Mouse (Mus musculus) kidney, embryonic 16.5 days (tissue): Measurements from ENCODE around the gene Rnf39. TPM values are rescaled to one million over a fixed set of nuclear protein-coding genes. Genes with fewer than 3 reads are reported as not detected.
A peak's percentile ranks its signal among the peaks of the same experiment; 100 is the strongest.

Experiments
- ATAC-seq: fragments of 200-750 bp; cut with Nextera tagmentation; 2 replicates; pipeline ENCODE4 v1.8.0; 2017; ENCODE audit warnings: moderate TSS enrichment; ENCODE audit not compliant: low FRiP score, low TSS enrichment
- H3K27ac ChIP-seq: fragments of 300-500 bp; sonication (generic); 2 replicates; pipeline ENCODE4 v1.5.1; 2014; ENCODE audit warnings: low read length
- H3K27me3 ChIP-seq: fragments of 300-500 bp; sonication (generic); 2 replicates; pipeline ENCODE4 v1.6.1; 2014; ENCODE audit warnings: low read length, control low read depth, mixed read lengths; ENCODE audit not compliant: insufficient read depth
- H3K36me3 ChIP-seq: fragments of 300-500 bp; sonication (generic); 2 replicates; pipeline ENCODE4 v1.6.1; 2014; ENCODE audit warnings: low read length, control low read depth, mixed read lengths; ENCODE audit not compliant: insufficient read depth
- H3K4me1 ChIP-seq: fragments of 300-500 bp; sonication (generic); 2 replicates; pipeline ENCODE4 v1.6.1; 2014; ENCODE audit warnings: low read length, control low read depth, mixed read lengths; ENCODE audit not compliant: insufficient read depth
- H3K4me2 ChIP-seq: fragments of 300-500 bp; sonication (generic); replicated peaks from 2 replicates; pipeline ENCODE4 v1.6.1; 2014; ENCODE audit warnings: low read depth, low read length
- H3K4me3 ChIP-seq: fragments of 300-500 bp; sonication (generic); 2 replicates; pipeline ENCODE4 v1.5.1; 2014; ENCODE audit warnings: mild to moderate bottlenecking, low read length
- H3K9ac ChIP-seq: fragments of 300-500 bp; sonication (generic); replicated peaks from 2 replicates; pipeline ENCODE4 v1.6.1; 2014; ENCODE audit warnings: low read length
- H3K9me3 ChIP-seq: fragments of 300-500 bp; sonication (generic); 2 replicates; pipeline ENCODE4 v1.6.1; 2016; ENCODE audit warnings: low read length, control low read depth
- WGBS: fragments of 180-500 bp; shearing (Covaris S2); extraction: QIAGEN DNeasy Blood & Tissue Kit; methylation state at CpG from one replicate; pipeline ENCODE4 v1.1.7; 2014; 5-methylcytosine and 5-hydroxymethylcytosine counted together
- polyA plus RNA-seq: library from polyadenylated mRNA; unstranded; fragments of >200 nt; fragmentation: Nextera tagmentation; extraction: Ambion mirVana; gene quantifications from 2 replicates; pipeline ENCODE4 v1.2.1, GENCODE M21; 2015

The Rnf39 gene
- polyA plus RNA-seq, 1 experiment from 2014 or later, result 0.27 TPM

DNA sequence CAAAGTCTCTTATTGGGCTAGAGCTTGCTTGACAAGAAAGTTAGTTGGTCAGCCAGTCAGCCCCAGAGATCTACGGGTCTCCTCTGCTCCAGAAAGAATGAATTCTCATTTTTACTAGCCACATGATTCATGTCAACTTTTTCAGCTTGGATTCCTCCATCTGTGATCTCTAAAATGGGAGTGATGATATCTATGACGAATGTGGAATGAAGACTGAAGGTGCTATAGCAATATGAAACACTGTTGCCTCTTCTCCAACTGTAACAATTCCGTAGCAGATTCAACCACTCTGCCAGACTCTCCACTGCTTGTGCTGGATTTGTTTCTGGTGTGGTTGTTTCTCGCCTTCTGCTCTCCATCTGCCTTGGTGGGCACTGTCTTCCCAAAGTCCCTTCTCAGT, 11.6 kb upstream of the Rnf39 start:
- H3K9me3 ChIP-seq, result no peaks in the 10 kb centered on the region
- ATAC-seq, result no peak
- no peak overlapping the region for H3K27ac ChIP-seq
- whole genome bisulfite sequencing, result 84% methylated on average over 4 of the region's 4 CpGs
- no peak overlapping the region for H3K4me3 ChIP-seq
- no peak overlapping the region for H3K9ac ChIP-seq
- H3K4me1 ChIP-seq, result no peaks in the 10 kb centered on the region
- no peak overlapping the region for H3K4me2 ChIP-seq
- H3K36me3 ChIP-seq, result no peaks in the 10 kb centered on the region
- H3K27me3 ChIP-seq, result no peaks in the 10 kb centered on the region

DNA sequence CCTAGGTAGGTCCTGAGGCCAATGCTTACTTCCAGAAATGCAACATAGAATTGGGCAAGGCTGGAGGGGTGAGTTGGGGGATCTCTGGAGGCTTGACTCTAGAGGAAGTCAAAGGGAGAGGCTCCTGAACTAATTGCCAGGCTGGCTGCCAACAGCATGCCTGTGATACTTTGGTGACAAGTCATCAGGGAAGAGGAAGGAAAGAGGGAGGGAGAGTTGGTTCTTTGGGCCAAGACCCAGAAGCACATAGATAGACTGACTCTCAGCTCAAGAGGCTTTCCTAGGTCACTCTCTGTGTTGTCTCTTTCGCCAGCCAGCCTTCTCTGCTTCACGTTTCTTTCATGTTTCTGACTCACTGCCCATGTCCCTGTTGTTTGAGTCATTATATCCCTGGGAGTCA, 10.9 kb upstream of the Rnf39 start:
- no peak for ATAC-seq
- Histone ChIP-seq H3K36me3 (no peaks in the 10 kb centered on the region), H3K4me1 (no peaks in the 10 kb centered on the region), H3K27ac (no peak overlapping the region), H3K4me3 (no peak overlapping the region), H3K9me3 (no peaks in the 10 kb centered on the region), H3K4me2 (no peak overlapping the region), H3K27me3 (no peaks in the 10 kb centered on the region), H3K9ac (no peak overlapping the region)
- WGBS, result 60% methylated on average over 2 of the region's 2 CpGs

DNA sequence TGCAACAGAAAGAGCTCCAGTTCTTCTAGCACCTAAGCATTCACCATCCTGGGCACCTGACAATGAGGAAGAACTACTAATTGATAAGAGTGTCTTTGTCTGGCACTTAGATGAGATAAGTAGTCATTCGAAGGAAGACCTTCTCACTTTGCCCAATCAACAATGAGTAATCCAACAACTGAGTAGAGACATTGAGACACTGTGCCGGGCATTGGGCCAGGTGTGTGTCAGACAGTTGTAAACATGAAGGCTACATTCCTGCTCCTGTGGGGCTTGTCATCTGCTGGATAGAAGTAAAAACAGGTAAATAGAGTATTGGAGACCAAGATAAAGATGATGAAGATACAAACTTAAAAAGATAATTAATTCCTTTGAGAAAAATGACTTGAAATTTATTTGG, 4.7 kb upstream of the Rnf39 start:
- no peak overlapping the region for H3K4me3 ChIP-seq
- no peak overlapping the region for H3K4me2 ChIP-seq
- peaks cover 24% of the 10 kb centered on the region for H3K27me3 ChIP-seq
- H3K9ac ChIP-seq, result no peak overlapping the region
- peaks cover 7% of the 10 kb centered on the region; the same call in 1 of the 2 replicates for H3K4me1 ChIP-seq
- WGBS, result 91% methylated on average over 2 of the region's 2 CpGs
- no peak for ATAC-seq
- no peaks in the 10 kb centered on the region for H3K36me3 ChIP-seq
- no peaks in the 10 kb centered on the region for H3K9me3 ChIP-seq
- no peak overlapping the region for H3K27ac ChIP-seq

DNA sequence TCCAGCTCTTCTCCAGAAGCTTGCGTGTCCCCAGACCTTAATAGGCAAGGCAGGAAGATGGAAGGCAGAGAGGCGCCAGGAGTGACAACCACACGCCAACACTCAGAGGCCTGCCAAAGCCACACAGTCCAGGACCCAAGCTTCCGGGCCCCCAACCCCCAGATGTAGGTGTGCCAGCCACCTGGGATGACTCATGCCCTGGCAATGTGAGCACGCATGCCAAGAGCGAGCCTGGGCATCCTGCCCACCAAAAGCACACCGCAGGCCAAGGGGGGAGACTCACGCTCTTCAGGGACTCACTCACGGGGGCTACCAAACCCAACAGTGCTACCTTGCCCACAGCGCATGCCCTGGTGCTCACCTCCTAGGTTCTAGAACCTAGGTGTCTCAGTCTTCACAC, 327 bp upstream of the Rnf39 start:
- H3K27ac ChIP-seq, result no peak overlapping the region
- WGBS, result 50% methylated on average over 10 of the region's 10 CpGs
- peak overlapping the region; percentile 42 for H3K4me3 ChIP-seq
- no peaks in the 10 kb centered on the region for H3K36me3 ChIP-seq
- no peak overlapping the region for H3K9ac ChIP-seq
- peaks cover 61% of the 10 kb centered on the region for H3K27me3 ChIP-seq
- H3K9me3 ChIP-seq, result no peaks in the 10 kb centered on the region
- peak overlapping the region; percentile 72 for H3K4me2 ChIP-seq
- ATAC-seq, result 0 out of 2 replicates have a peak, but pooled peaks have one; percentile 28
- H3K4me1 ChIP-seq, result peaks cover 12% of the 10 kb centered on the region

DNA sequence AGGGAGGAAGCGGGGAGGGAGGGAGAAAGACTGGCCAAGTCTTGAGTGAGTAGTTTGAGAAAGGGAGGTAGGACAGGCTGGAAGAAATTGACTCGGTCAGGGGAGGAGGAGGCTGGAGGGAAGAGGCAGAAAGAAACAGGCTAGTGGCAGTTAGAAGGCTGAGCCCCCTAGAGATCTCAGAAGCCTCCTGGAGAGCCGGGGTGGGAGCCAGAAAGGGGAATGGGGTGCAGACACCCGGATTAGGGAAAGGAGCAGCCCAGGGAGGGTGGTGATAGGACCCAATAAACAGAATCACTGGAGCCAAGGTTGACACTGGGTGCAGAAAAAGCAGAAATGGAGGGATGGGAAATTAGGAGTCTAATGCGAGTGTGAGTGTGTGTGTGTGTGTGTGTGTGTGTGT, 973 bp downstream of the Rnf39 start:
- no peaks in the 10 kb centered on the region for H3K36me3 ChIP-seq
- H3K9ac ChIP-seq, result no peak overlapping the region
- peaks cover 16% of the 10 kb centered on the region for H3K4me1 ChIP-seq
- peak overlapping the region; percentile 72; the same call in 1 of the 2 replicates for H3K4me2 ChIP-seq
- H3K27me3 ChIP-seq, result peaks cover 61% of the 10 kb centered on the region
- 11% methylated on average over 5 of the region's 5 CpGs for WGBS
- H3K9me3 ChIP-seq, result no peaks in the 10 kb centered on the region
- H3K27ac ChIP-seq, result no peak overlapping the region
- H3K4me3 ChIP-seq, result peak overlapping the region; percentile 42; the same call in 1 of the 2 replicates
- no peak for ATAC-seq

DNA sequence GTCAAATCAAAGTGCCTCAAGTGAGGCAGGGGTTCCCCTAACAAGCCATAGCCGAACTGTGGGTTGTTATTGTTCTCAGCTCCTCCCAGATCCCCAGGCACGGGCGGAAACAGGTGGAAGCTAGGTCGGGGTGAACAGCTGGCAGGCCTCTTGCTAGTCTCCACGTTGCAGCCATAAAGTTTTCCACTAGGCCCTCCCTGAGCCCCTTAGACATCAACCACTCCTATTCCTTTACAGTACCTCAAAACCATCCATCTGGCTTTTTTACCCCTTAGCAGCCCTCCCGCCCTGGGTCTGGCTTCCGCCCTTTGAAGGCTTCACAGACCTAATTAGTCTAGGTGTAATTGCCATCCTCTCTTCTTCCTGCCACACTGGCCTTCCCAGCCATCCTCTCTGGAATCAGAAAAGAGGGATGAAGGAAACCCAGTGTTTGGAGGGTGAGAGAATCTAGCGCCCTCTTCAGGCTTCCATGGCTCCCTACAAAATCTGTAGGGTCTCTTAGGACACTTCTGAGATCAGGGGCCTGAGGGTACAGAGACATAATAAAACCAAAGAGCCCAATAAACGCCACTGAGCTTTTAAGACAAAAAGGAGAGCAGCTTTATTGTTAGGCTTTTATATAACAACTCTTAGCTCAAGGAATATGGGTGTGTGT, 1.5 kb downstream of the Rnf39 start:
- H3K4me3 ChIP-seq, result no peak overlapping the region
- H3K9me3 ChIP-seq, result no peaks in the 10 kb centered on the region
- peaks cover 16% of the 10 kb centered on the region for H3K4me1 ChIP-seq
- H3K27me3 ChIP-seq, result peaks cover 61% of the 10 kb centered on the region
- H3K36me3 ChIP-seq, result peaks cover 5% of the 10 kb centered on the region; the same call in 1 of the 2 replicates
- no peak for ATAC-seq
- WGBS, result 14% methylated on average over 9 of the region's 9 CpGs
- no peak overlapping the region for H3K27ac ChIP-seq
- H3K9ac ChIP-seq, result no peak overlapping the region
- no peak overlapping the region for H3K4me2 ChIP-seq

DNA sequence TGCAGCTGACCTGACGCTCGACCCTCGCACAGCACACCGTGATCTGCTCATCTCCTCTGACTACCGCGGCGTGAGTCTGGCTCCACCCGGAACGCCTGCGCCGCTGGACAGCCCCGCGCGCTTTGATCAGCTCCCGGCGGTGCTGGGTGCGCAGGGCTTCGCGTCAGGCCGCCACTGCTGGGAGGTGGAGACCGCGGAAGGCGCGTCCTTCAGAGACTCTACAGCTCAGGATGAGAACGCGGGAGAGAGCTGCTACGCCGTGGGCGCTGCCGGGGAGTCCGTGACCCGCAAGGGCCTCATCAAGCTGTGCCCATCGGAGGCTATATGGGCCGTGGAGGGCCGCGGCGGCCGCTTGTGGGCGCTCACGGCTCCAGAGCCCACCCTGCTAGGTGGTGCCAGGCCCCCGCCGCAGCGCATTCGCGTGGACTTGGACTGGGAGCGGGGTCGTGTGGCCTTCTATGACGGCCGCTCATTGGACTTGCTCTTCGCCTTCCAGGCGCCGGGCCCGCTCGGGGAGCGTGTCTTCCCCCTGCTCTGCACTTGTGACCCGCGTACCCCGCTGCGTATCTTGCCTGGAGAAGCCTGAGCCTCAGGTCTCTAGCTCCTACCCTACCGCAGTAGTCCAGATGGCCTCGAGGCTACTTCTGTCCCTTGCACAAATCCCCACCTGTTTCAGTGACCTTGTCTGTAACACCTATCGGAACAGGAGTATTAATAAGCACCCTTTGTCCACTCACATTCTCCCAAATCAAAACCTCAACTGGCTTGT, 4.5 kb downstream of the Rnf39 start:
- Histone ChIP-seq H3K4me3 (peak overlapping the region; percentile 62), H3K4me2 (peak overlapping the region; percentile 97), H3K9ac (peak overlapping the region; percentile 77), H3K36me3 (peaks cover 6% of the 10 kb centered on the region; the same call in 1 of the 2 replicates), H3K9me3 (no peaks in the 10 kb centered on the region), H3K4me1 (peaks cover 24% of the 10 kb centered on the region), H3K27ac (no peak overlapping the region), H3K27me3 (peaks cover 46% of the 10 kb centered on the region)
- 1% methylated on average over 57 of the region's 62 CpGs for WGBS
- ATAC-seq, result peak; percentile 47

DNA sequence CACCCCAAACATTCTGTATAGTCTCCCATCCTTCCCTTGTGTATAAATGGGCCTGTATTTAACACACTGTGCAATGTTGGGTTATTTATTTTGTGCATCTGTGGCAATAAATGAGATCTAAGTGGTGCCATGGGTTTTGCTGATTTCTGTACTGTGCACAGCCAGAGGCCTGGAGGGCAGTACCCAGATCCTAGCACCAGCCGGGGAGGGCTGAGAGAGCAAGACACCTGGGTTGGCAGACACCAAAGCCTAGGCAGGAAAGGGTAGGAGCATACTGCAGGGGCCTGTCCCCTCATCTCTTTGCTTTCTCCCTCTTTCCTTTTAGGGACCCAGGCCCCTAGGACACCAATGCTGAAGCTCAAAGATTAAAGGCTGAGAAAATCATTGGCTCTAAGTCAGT, 5.6 kb downstream of the Rnf39 start:
- H3K4me2 ChIP-seq, result no peak overlapping the region
- WGBS, result 79% methylated on average over 1 of the region's 1 CpGs
- peaks cover 35% of the 10 kb centered on the region for H3K27me3 ChIP-seq
- H3K9me3 ChIP-seq, result no peaks in the 10 kb centered on the region
- no peak for ATAC-seq
- H3K27ac ChIP-seq, result no peak overlapping the region
- peaks cover 15% of the 10 kb centered on the region for H3K4me1 ChIP-seq
- no peak overlapping the region for H3K9ac ChIP-seq
- no peak overlapping the region for H3K4me3 ChIP-seq
- H3K36me3 ChIP-seq, result peaks cover 6% of the 10 kb centered on the region; the same call in 1 of the 2 replicates

DNA sequence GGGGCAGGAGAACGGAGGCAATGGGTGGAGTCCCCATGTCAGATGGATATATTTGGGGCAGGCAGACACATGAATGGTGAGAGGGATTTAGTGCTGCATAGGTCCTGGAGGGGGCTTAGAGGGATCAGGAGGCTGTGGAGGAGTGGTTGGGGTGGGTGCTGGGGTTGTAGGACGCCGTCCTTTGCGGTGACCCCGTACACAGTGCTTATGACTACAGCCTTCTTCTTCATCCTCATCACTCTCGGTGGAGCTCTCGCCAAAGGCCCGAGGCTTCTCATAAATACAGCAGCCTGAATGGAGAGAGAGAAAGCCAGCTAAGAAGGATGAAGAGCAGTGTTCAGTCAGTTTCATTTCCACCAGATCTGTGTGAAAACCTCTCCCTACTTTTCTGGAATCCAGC, 6.5 kb downstream of the Rnf39 start:
- WGBS, result 89% methylated on average over 8 of the region's 8 CpGs

More for the DNA sequence above, 6.5 kb downstream of the Rnf39 start:
- Histone ChIP-seq H3K9me3 (no peaks in the 10 kb centered on the region), H3K27me3 (peaks cover 25% of the 10 kb centered on the region), H3K4me3 (no peak overlapping the region), H3K4me2 (no peak overlapping the region), H3K36me3 (peaks cover 6% of the 10 kb centered on the region; the same call in 1 of the 2 replicates), H3K27ac (no peak overlapping the region), H3K4me1 (peaks cover 14% of the 10 kb centered on the region), H3K9ac (no peak overlapping the region)
- ATAC-seq, result no peak
